Mouse (Mus musculus) kidney, postnatal 36 days (tissue): ENCODE data around the gene Fbxl12.
"Not testable (repeated sequence)": the region's sequence is repeated elsewhere in the genome, so short reads cannot be mapped to it uniquely, and the experiment has no call there.

ENCODE experiments used
- DNase-seq, 2 experiments: peaks; one replicate each; pipeline ENCODE4 v3.0.0; 2021 to 2022; ENCODE audit warnings: mixed read lengths in 2 of 2

Fbxl12 gene

DNA sequence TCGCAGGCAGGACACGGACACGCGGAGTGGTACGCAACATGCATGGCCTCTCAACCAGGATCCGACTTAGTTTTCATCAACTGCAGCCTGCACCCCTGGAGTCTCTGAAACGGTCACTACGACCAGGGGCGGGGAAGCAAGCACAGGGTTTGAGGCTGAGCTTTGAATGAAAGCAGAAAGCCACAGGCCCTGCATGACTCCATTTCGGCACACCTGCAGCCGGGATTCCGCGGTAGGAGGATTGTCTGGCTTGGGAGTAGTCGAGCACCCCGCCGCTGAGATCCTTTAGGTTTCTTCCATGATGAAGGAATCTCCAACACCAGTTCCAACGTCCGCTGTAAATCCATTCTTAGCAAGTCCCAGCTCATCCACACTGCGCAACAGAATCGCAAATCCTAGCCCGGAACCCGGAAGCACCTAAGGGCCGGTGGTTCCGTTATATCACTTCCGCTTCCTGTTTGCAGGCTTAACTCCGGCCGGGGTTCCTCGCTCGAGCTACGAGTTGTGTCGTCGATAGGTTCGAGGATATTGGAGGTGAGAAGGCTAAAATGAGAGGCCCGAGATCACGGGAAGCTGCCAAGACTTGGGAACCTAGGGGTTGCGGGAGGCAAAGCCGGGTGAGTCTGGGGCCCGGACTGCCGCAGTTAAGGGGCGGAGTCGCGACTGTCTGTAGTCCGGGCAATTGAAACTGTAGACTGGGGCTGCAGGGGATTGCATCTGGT lies at the start of gene Fbxl12:
Gene Fbxl12, minus strand, starts transcription at position 408 of the 722 bp plus-strand sequence.
- peak; percentile 85 for DNase-seq

DNA sequence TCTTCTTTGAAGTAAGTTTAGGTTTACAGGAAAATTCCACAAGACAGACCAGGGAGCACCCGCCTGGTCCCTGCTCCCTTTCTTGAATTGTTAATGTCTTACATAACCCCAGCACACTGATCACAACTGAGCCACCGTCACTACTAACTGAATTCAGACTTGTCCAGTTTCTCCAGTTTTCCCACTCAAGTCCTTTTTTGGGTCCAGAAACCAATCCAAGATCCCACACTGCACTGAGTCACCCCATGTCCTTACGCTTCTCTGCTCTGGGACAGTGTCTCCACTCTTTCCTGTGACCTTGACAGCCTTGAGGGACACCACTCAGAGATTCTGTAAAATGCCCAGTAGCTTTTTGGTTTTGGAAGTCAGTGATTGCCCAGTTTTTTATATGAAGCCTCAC lies 48.3 kb upstream of the Fbxl12 start:
- DNase-seq, result no peak

DNA sequence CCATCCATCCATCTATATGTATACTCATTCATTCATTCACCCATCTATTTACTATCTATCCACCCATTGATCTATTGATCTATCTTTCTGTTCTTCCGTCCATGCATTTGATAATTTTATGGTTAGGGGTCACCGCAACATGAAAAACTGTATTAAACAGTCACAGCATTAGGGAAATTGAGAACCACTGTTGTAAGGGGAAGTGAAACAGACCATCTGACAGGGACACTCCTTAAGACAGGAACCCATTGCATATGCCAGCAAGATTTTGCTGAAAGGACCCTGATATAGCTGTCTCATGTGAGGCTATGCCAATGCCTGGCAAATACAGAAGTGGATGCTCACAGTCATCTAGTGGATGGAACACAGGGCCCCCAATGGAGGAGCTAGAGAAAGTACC lies 45.9 kb upstream of the Fbxl12 start:
- DNase-seq, result not testable (repeated sequence)

DNA sequence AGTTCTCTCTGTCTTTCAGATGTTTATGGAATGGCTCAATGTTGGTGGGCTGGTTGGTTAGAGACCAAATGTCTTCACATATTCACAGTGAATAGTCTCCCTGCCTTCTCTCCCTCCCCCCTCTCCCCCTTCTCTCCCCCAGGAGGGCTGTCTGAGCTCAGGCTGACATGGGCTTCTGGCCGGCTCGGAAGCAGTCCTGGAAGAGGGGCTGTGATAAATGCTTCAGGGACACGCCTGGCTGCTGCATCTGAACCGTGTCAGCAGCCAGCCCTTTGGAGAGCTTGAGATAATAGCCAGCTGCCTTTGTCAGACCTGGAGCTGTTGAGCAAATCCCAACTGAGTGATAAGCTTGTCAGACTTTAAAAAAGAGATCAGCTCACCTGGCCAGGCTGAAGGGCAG lies 45.3 kb upstream of the Fbxl12 start:
- DNase-seq, result no peak

DNA sequence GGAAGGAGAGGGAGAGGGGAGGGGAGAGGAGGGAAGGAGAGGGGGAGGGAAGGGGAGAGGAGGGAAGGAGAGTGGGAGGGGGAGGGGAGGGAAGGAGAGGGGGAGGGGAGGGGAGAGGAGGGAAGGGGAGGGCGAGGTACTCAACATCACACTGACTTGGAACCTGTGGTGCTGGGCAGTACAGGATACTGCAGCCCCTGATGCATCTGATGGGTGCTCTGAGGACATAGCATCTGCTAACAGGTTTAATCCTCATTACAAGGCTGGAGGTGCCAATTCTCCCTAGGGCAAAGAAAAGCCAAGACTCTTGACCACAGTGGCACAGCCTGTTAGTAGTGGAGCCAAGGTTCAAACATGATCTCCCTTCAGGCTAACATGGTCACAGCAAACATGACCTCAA lies 44.8 kb upstream of the Fbxl12 start:
- no peak for DNase-seq

DNA sequence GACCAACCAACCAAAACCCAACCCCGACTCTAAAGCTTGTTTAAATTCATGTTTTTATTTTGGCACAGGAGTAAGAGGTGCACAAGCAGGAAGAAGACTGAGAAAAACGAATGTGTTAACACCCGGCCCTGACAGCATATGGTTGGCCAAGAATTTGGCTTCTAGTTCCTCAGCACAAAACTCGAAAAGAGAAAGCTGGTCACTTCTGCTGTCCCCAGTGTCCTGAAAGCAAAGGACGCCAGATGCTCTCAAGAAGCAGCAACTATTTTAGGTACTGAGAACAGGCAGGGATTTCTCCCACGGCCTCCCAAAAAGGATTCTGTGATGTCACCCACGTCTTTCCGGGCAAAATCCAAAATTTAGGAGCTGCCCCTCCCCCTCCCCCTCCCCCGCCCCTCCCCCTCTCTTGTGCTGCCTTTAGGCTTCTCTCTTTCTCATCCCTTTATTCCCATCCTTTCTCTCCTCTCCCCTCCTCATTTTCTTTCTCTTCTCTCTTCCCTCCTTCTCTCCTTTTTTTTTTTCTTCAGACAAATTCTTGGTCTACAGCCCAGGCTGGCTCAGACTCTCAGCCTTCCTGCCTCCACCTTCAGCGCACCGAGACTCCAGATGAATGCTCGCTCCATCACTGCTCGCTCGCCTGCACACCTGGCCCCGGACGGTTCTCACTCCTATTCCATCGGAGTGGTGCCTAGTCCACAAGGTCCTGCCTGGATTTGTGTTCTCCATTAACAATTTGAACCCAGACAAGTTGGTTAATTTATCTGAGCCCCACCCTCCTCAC lies 40.7 kb upstream of the Fbxl12 start:
- no peak for DNase-seq

DNA sequence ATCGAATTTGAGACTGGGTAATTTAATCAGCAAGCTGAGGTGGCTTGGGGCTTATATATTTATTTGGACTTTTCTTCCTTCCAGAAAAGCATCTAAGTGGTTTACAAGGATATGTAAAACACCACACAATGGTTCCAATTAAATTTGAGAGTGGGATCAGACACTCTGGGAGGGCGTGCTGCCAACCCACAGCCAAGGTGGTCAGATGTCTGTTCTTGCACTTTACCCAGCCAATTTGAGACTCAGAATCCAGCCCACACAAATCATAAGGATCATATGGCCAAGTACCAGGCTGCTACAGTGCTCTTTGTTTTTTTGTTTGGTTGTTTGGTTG lies 37.8 kb upstream of the Fbxl12 start:
- DNase-seq, result no peak

DNA sequence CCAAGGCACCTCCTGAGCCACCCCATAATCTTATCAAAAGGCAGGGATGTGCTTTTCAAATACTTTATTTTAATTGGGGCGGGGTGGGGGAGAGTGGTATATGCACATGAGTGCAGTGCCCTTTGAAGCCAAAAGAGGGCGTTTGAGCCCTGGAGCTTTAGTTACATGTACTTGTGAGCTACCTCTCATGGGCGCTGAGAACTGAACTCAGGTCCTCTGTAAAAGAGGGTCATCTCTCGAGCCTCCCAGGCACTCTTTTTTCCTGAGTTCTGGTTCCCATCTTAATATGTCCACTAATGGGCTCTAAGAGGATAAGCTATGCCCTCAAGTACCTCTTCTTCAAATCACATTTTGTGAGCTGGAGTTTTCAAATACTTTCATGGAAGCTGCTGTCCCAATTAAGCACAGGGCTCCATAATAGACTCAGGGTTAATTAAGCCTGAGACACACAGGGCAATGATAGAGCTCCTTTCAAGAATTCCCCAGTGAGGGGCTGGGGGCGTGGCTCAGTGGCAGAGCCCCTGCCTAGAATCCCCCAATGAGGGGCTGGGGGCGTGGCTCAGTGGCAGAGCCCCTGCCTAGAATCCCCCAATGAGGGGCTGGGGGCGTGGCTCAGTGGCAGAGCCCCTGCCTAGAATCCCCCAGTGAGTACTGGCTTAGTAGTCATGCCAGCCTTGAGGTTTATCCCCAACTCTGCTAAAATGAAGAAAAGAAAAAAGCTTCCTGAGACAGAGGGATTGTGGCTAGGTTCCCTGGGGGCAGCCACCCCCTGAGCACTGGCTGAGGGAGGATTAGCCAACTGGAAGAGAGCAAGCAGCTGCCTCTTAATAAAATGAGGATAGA lies 37.2 kb upstream of the Fbxl12 start:
- DNase-seq, result no peak

DNA sequence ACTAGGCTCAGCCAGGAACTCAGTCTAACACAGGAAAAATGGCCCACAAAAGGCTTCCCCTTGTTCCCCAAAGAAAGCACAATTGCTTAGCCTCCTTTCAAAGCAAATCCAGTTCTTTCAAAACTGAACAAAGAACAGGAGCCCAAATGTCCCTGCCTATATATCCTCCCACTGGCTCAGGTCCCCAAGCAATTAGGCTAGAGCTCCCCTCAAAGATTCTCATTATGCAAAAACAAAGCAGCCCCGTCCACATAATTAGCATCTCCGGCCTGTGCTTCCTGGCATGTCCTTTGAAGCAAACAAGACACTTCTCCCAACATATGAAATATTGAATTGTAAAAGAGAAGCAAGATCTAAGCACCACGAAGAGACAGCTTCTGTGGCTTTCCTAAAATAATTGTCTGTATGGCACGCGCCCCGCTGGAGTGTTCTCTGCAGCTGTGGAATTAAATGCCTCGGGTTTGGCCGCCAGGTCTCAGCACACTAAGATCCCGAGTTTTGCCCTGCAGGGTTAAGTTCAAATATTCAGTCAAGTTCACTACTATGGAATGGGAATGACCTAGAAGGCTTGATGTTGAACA lies 35.9 kb upstream of the Fbxl12 start:
- DNase-seq, result no peak

DNA sequence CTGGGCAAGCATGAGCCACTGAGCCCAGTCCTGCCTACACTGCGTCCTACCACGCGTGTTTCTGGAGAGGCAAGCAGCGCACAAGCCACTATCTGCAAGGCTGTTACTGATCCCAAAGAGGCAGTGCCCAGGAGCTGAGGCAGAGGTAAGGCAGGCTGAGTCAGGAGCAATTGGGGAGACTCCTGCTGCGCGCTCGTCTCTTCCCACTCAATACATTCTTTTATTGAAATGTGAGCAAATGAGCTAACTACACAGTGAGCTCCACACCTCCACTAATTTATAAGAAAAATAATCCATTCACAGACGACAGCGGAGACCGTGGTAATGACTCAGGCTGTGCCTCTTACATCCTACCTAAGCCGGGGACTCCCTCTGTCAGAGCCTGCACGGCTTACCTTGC lies 33.3 kb upstream of the Fbxl12 start:
- DNase-seq, result no peak

DNA sequence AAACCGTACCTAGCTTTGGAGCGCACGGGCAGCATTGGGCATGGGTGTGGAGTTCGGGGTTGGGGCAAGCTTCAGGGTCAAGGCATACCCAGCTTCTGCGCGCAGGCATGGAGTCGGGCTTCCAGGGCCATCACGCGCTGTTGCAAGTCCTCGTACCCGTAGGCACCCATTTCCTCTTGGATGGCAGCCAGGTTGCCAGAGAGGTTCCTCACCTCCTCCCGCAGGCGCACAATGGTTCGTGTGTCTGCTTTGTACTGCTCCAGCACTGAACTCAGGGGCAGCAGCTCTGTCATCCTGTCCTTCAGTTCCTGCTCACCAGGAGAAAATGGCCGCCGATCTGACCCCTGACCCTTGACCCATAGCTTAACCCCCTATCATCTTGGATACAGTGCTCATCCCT lies 27.5 kb upstream of the Fbxl12 start:
- DNase-seq, result no peak

DNA sequence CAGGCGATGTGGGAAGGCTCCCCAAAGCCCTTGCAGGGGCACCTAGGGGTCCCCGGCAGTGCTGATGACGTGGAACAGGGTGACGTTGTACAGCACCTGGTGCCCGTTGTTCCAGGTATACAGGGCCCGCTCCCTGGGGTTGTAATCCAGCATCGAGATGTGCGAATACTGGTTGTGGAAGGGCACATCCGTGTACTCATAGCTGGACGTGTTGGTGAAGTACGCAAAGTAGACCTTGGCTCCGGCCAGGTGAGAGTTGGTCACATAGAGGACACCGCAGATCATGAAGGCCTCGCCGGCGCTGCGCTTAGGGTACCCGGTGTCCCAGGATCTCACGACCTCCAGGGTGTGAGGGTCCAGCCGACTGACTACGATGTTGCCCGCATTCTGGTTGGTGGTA lies 23.5 kb upstream of the Fbxl12 start:
- no peak for DNase-seq

DNA sequence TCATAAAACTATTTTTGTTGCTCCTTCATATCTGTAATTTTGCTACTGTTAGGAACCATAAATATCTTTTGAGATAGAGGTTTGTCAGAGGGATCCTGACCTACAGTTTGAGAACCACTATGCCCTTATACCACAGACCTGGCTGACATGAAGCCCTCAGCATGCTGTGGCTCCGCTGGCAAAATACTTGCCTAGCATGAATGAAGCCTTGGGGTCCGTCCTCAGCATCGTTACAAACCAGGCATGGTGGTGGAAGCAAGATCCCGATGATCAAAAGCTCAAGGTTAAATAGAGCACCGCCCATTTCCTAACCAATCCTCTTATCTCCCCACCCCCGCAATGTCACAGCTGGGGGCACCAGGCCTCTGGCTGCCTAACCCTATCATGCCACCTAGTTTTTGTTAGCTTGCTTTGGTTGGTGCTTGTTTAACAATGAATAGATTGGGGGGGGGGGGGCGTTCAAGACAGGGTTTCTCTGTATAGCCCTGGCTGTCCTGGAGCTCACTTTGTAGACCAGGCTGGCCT lies 22.0 kb upstream of the Fbxl12 start:
- no peak for DNase-seq

DNA sequence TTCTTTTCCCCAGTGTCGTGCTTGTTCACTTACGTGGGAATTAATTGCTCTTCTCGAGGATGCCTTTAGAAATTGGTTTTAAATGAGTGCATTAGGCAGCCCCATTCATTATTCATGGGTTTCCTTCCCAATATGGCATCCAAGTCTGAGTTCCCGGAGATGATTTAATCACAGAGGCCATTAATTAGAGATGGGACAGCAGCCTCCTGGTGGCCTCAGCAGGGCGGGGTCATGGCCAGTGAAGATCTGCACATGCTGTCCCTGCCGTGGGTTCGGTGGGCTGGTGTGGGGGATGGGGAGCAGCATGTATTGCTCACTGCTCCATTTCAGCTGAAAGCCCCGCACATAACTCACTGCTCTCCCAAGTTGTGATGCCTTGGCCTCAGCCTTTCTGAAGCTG lies 21.4 kb upstream of the Fbxl12 start:
- DNase-seq, result no peak

DNA sequence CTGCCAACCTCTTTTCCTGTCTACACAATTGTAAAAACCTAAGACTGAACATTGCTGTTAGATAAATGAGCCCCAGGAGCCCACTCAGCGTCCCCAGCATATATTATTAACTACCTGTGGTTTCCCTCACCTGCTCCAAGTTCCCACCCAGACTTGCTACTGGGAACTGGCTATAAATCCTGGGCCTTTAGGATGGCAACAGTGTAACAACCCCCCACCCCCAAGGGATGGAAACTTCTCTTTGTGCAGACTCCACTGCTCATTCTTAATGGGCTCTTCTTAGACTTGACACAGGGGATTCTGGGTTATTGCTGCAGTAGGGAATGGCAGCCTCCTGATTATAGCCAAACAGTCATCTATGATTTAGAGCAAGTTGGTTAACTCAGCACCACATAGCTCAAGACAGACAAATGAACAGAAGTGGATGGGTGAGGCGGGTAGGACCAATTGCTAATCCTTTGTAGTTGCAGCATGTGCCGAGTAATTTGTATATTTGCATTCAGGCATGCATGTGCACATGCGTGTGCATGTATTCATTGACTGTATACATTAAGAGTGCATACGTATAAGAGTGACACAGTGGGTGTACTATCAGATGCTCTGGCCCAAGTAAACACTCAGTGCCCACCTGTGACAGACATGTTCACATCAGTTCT lies 20.5 kb upstream of the Fbxl12 start:
- DNase-seq, result no peak

DNA sequence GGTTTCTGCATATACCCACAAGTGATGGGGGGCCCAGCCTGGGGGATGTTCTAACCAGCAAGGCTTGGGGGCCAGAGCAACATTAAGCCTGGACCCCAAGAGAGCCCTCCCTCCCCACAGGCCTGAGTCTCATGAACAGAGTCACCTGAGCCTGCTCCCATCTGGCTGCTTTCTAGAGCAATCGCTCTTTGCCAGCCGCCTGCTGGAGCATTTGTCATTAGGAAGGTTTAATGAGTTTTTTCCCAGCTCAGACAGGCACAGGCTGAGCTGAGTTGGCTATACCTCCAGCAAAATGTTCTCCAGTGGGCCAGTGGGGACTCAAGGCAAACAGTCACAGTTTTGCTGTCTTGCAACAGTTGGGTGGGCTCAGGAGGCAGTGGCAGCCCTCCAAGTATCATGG lies 19.8 kb upstream of the Fbxl12 start:
- no peak for DNase-seq

DNA sequence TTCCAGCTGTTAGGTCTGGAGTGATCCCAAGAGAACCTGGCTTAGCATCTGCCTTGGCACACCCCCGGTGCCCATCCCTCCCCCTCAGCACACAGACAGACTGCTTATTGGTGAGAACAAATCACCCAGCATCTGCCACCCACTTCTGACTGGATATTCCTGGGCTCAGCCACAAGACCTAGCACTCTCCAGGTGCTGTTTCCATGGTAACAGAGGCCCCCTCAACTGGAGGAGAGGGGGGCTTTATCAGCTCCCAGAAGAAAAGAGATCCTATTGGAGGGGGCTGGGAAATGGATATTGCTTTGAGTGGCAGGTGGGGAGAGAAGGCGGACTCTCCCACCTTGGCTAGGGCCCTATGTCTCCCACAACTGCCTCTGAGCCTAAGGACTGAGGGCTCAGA lies 19.4 kb upstream of the Fbxl12 start:
- DNase-seq, result no peak

DNA sequence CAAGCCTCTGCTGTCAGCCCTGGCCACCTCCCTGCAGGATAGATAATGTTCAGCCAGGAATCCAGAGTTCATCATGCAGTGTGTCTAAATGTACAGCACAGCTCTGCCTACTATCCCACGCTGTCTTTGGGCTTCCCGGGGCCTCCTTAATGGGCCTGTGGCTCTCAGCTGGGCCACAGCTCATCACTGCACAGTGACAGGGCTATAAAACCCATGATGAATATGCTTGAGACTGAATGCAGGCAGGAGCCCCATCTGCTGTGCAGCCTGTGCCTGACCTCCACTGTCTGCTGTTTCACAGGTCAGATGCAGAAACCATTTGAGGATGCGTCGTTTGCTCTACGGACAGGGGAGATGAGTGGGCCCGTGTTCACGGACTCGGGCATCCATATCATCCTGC lies 18.3 kb upstream of the Fbxl12 start:
- DNase-seq, result no peak

DNA sequence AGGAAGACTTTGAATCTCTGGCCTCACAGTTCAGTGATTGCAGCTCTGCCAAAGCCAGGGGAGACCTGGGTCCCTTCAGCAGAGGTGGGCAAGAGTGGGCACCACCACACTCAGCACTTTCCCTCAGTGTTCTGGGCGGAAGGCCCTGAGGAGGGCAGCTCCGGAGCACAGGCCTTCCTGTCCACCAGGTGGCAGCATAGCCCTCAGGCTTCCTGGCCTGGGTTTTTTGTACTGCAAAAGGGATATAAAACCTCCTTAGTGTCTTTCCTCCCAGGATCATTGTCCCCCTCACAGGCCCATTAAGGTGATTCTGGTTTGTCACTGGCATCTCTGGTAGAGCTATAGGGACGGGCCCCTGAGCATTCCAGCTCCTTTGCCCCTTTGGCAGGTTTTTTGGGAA lies 17.8 kb upstream of the Fbxl12 start:
- DNase-seq, result peak; percentile 58 to 86

DNA sequence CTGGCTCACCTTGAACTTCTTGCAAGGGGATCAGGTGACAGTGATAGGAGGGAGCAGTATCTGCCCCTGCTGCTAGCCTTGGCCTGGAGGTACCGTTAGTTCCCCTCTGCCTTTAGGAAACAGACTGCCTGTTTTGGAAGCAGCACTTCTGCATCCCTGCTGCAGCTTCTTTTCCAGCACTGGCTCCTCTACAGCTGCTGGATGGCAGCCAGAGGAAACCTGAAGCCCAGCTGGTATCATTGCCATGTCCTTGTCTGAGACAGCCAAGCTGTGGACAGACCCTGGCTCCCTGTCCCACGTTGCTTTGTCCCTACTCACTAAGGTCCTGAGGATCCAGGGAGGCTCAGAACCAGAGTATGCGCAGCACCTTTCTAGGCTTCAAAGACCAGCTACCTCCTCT lies 13.0 kb upstream of the Fbxl12 start:
- no peak for DNase-seq

DNA sequence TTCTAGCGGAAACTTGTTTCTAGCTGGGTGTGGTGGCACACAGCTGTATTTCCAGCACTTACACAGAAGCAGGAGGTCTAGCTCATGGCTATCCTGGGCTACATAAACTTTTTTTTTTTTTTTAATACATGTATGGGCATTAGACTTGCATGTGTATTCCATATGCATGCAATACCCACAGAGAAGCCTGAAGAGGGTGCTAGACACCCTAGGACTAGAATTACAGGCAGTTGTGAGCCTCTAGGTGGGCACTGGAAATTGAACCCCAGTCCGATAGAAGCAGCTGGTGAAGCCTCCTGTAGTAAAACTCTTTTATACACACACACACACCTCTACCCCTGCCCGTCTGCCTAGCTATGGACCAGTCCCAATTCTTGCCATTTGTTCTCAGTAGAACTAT lies 9.3 kb upstream of the Fbxl12 start:
- DNase-seq, result no peak

DNA sequence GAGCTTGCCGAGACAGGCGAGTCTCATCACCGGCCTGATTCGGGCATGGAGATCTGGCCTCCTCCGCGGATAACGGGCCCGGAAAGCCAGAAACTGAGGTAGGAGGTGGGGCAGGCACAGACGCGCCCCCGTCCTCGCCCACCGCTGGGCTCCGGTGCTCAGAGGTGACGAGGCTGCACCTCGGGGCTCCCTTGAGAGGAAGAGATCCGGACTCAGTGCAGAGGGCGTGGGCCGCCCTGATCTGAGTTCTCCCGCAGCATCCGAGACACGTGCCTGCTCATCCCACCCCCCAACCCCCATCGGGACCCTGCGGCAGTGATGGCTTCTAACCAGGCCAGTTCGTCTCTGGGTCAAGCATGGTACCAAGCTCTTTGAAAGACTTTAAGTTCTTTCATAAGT lies 7.7 kb upstream of the Fbxl12 start:
- DNase-seq, result no peak
